Mouse (Mus musculus): ENCODE results near the gene Slc35d3.

Slc35d3 gene

GRCm38 (mm10) chr10:19835887-19836710 lies 15.2 kb downstream of the Slc35d3 start:
- DNase-seq (ENCODE audit: low read depth): no peak

DNA sequence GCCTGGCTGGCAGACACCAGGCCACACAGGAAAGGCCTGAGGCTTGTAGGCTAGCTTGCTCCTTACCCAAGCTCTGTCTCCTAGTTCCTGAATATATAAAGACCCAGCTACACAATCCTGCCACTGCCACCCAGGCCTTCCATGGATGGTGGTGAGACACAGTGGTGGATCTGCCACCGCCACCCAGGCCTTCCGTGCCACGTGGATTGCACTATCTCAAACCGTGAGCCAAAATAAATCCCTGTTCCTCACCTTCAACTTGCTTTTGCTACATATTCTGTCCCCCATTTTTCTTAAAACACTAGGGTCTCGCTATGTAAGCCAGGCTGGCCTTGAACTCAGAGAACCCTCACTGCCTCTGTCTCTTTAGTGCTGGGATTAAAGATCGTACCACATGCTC lies 17.0 kb downstream of the Slc35d3 start:
- no peak for DNase-seq (ENCODE audit: low read depth)

DNA sequence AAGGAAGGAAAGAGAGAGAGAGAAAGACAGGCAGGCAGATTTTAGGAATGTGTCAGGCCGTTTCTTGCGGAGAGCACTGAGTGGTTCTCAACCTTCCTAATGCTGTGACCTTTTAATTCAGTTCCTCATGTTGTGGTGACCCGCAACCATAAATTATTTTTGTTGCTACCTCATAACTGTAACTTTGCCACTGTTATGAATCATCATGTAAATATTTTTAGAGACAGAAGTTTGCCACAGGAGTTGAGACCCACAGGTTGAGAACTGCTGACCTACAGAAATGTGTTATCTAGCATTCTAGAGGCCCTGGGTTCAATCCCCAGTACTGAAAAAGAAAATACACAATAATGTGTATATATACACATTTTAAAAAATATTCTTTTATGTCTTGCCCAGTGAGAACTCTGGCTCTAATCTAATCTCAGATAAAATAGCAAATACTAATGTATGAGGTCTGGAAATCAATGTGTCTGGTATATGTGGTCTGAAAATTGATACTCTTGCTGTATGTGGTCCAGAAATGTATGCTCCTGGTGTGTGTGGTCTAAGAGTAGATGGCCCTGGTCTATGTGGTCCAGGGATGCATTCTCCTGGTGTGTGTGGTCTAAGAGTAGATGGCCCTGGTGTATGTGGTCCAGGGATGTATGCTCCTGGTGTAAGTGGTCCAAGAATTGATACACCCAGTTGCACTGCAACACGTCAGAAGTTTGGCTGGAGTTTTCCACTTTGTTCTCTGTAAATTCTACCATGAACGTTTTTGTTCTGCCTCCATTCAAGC lies 20.0 kb downstream of the Slc35d3 start:
- DNase-seq (ENCODE audit: low read depth): no peak

GRCm38 (mm10) chr10:19820986-19821385 lies 30.3 kb downstream of the Slc35d3 start:
- DNase-seq (ENCODE audit: low read depth): no peak

- DNase-seq (ENCODE audit: low read depth): no peak
Observed at GRCm38 (mm10) chr10:19818723-19819355, 32.4 kb downstream of the Slc35d3 start.

GRCm38 (mm10) chr10:19815371-19815770 lies 35.9 kb downstream of the Slc35d3 start:
- DNase-seq (ENCODE audit: low read depth): no peak

DNA sequence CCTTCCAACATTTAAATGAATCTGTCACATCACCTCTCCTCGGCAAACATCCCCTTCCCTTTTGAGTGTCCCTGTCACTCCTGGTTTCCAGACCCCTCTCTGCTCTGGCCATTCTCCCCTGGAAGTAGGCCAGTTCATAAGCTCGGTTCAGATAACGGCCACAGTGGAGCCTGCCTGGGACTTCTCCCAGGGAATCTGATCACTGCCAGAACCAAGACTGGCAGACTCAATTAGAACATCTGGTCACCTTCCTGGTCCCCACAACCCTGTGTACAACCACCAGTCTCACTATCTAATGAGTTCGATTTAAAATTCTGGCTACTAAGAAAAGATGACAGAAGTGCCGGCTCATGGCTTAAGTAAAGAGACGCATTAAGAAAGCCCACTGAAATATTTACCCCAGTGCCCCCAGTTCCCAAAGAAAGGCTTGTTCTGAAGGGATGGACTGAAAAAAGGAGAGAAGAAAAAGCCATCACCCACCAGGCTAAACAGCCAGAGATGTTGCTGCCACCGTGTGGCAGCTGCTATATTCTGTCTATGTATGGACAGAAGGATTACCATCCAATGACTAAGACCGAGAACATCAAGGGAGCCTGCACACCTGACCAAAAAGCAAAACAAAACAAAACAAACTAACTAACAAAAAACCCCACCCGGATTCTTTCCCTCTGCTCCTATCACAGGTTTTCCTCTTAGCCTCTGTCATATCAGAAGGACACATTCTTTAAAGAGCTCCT lies 39.7 kb downstream of the Slc35d3 start:
- DNase-seq (ENCODE audit: low read depth): peak; percentile 65

GRCm38 (mm10) chr10:19804763-19805162 lies 46.5 kb downstream of the Slc35d3 start:
- DNase-seq (ENCODE audit: low read depth): no peak

- no peak for DNase-seq (ENCODE audit: low read depth)
Observed at GRCm38 (mm10) chr10:19802958-19803357, 48.3 kb downstream of the Slc35d3 start.

Measured in induced T-regulatory cell, adult 2 months (primary cell).